Mouse (Mus musculus) megakaryocyte, adult 5-6 weeks (primary cell): ENCODE results near the gene Pde8a. TPM values are rescaled to one million over a fixed set of nuclear protein-coding genes. Genes with fewer than 3 reads are reported as not detected.
A peak's percentile ranks its signal among the peaks of the same experiment; 100 is the strongest.

Experiments
- ATAC-seq: 2 replicates; pipeline ENCODE4 v1.8.0; 2016; ENCODE audit warnings: mild to moderate bottlenecking, inconsistent platforms; ENCODE audit not compliant: poor library complexity, severe bottlenecking
- total RNA-seq, 2 experiments: library from RNA; stranded (forward) in 1 of 2; stranded (reverse) in 1 of 2; fragments of 153-499, 151-499 nt in 1 of 2; fragments of 221-1000, 200-1000 nt in 1 of 2; gene quantifications; 2 replicates each; pipeline versions ENCODE4 v1.2.3 to v1.2.4; 2015 to 2017

Pde8a gene
- total RNA-seq, 2 experiments from 2014 or later: 6.4 to 15.9 TPM

GRCm38 (mm10) chr7:81331851-81332250 is 118.5 kb downstream of the Pde8a start:
- ATAC-seq: no peak

GRCm38 (mm10) chr7:81335705-81336431 is 122.5 kb downstream of the Pde8a start:
- ATAC-seq: no peak

GRCm38 (mm10) chr7:81336432-81336786 is 123.0 kb downstream of the Pde8a start:
- ATAC-seq: peak; percentile 61

- no peak for ATAC-seq
Observed at GRCm38 (mm10) chr7:81337785-81338521, 124.6 kb downstream of the Pde8a start.

- ATAC-seq: no peak
Observed at GRCm38 (mm10) chr7:81338522-81338873, 125.1 kb downstream of the Pde8a start.

GRCm38 (mm10) chr7:81339783-81340182 is 126.4 kb downstream of the Pde8a start:
- ATAC-seq: peak; percentile 68

GRCm38 (mm10) chr7:81341563-81341962 is 128.2 kb downstream of the Pde8a start:
- no peak for ATAC-seq

- ATAC-seq: no peak
Observed at GRCm38 (mm10) chr7:81342356-81343094, 129.1 kb downstream of the Pde8a start.

- no peak for ATAC-seq
Observed at GRCm38 (mm10) chr7:81343316-81343715, 129.9 kb downstream of the Pde8a start.

GRCm38 (mm10) chr7:81343831-81344230 is 130.4 kb downstream of the Pde8a start:
- ATAC-seq: no peak

GRCm38 (mm10) chr7:81344544-81345446 is 131.4 kb downstream of the Pde8a start, which contains the start of gene Rps17:
Gene Rps17 (minus strand): TSS chr7:81345254.
- peak; percentile 93 for ATAC-seq

GRCm38 (mm10) chr7:81345447-81346170 is 132.2 kb downstream of the Pde8a start:
- peak; percentile 13 for ATAC-seq

- peak; percentile 8; the same call in 1 of the 2 replicates for ATAC-seq
Observed at GRCm38 (mm10) chr7:81348206-81348605, 134.8 kb downstream of the Pde8a start.

- ATAC-seq: no peak
Observed at GRCm38 (mm10) chr7:81351826-81352225, 138.4 kb downstream of the Pde8a start.

GRCm38 (mm10) chr7:81355746-81356145 is 142.3 kb downstream of the Pde8a start:
- no peak for ATAC-seq

- no peak for ATAC-seq
Observed at GRCm38 (mm10) chr7:81356360-81356759, 143.0 kb downstream of the Pde8a start.

GRCm38 (mm10) chr7:81356975-81357374 is 143.6 kb downstream of the Pde8a start:
- no peak for ATAC-seq

- no peak for ATAC-seq
Observed at GRCm38 (mm10) chr7:81367946-81368345, 154.6 kb downstream of the Pde8a start.

GRCm38 (mm10) chr7:81369724-81370123 is 156.3 kb downstream of the Pde8a start:
- no peak for ATAC-seq

GRCm38 (mm10) chr7:81371811-81372210 is 158.4 kb downstream of the Pde8a start:
- ATAC-seq: peak; percentile 76
